9 mouse cellular contexts compared by ENCODE assay signal in the genomic region with DNA sequence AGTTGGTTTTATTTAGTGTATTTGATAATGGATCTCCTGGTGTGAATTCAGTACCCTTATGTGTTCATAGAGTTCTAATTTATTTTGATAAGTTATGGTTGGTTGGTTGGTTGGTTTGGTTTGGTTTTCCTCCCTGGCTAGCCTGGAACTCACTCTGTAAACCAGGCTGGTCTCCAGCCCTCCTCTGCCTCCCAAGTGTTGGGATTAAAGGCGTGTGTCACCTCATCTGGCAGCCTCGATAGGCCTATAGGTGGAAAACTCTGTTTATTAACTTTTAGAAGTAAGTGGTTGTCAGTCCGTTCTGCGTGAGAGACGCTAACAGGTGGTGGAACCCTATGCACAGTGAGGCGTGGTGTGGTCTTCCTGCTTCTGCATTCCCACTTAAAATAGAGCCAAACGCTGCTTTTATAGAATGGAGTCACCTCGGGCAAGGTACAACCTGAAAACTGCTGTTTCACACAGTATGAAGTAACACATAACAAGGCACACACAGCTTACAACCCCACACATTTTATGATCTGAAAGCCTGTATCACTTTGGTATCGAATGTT. TPM values are rescaled to one million over a fixed set of nuclear protein-coding genes. Genes with fewer than 3 reads are reported as not detected.
DNase-seq lines count a peak whose midpoint lies in the region; ATAC-seq lines count a peak whose summit lies in the region.
"Had no signal": no experiment of that assay in that cellular context is flagged by ENCODE, and none has a peak within 500 bp of the region (broad histone marks: within the 10 kb centered on the region; RNA-seq: fewer than 3 reads in every experiment).

No protein-coding gene starts in this region.

- ATAC-seq in heart, embryonic 13.5 days (ENCODE audit: extremely low read depth, insufficient number of reproducible peaks, low FRiP score, low TSS enrichment): no peak
- ATAC-seq in liver, embryonic 13.5 days (ENCODE audit: low read depth): no peak

- no peak for DNase-seq in heart, postnatal 36 days
- peak; percentile 82 for DNase-seq in A20 (ENCODE audit: low read depth, low spot score)
- DNase-seq in embryonic facial prominence, embryonic 10.5 days (ENCODE audit: low spot score): no peak
- DNase-seq in liver, embryonic 13.5 days: no peak
- DNase-seq in cerebellum, postnatal 25 days: no peak
- no peak for DNase-seq in adrenal gland, postnatal 4 days (ENCODE audit: low spot score in 2 of 2)
- DNase-seq in ovary, adult 18-20 months (ENCODE audit: low spot score): no peak

- H3K4me3 ChIP-seq in heart, embryonic 13.5 days: 0 out of 2 replicates have a peak overlapping the region, but pooled peaks have one; percentile 86
- H3K4me3 ChIP-seq in embryonic facial prominence, embryonic 10.5 days: peak overlapping the region; percentile 81; the same call in 1 of the 2 replicates
- peak overlapping the region; percentile 83 for H3K4me3 ChIP-seq in liver, embryonic 13.5 days (replicated peaks)

- WGBS in heart, embryonic 13.5 days: 90% methylated on average over 9 of the region's 9 CpGs
- WGBS in embryonic facial prominence, embryonic 10.5 days: 91% methylated on average over 9 of the region's 9 CpGs
- 82% methylated on average over 9 of the region's 9 CpGs for WGBS in liver, embryonic 13.5 days (ENCODE audit: insufficient replicate concordance)

- peaks cover 33% of the 10 kb centered on the region for H3K4me1 ChIP-seq in heart, embryonic 13.5 days
- H3K4me1 ChIP-seq in embryonic facial prominence, embryonic 10.5 days: peaks cover 28% of the 10 kb centered on the region
- H3K4me1 ChIP-seq in liver, embryonic 13.5 days (replicated peaks): peaks cover 48% of the 10 kb centered on the region

- H3K9me3 ChIP-seq in heart, embryonic 13.5 days: no peaks in the 10 kb centered on the region
- H3K9me3 ChIP-seq in embryonic facial prominence, embryonic 10.5 days: no peaks in the 10 kb centered on the region
- no peaks in the 10 kb centered on the region for H3K9me3 ChIP-seq in liver, embryonic 13.5 days (replicated peaks)
- H3K9me3 ChIP-seq: heart, embryonic 10.5 days had no signal

- peak overlapping the region; percentile 94; the same call in 1 of the 2 replicates for H3K9ac ChIP-seq in heart, embryonic 13.5 days
- H3K9ac ChIP-seq in liver, embryonic 13.5 days: peak overlapping the region; percentile 94

- H3K27ac ChIP-seq in heart, embryonic 13.5 days (replicated peaks): no peak overlapping the region
- no peak overlapping the region for H3K27ac ChIP-seq in embryonic facial prominence, embryonic 10.5 days (replicated peaks)
- peak overlapping the region; percentile 94; the same call in 1 of the 2 replicates for H3K27ac ChIP-seq in liver, embryonic 13.5 days

- no peaks in the 10 kb centered on the region for H3K36me3 ChIP-seq in heart, embryonic 13.5 days
- no peaks in the 10 kb centered on the region for H3K36me3 ChIP-seq in embryonic facial prominence, embryonic 10.5 days (replicated peaks)
- H3K36me3 ChIP-seq in liver, embryonic 13.5 days: no peaks in the 10 kb centered on the region
- H3K36me3 ChIP-seq: heart, embryonic 10.5 days had no signal

- intact Hi-C loops in heart, postnatal 36 days (cut with DNase I): no loop called here

- H3K27me3 ChIP-seq in heart, embryonic 13.5 days (replicated peaks): no peaks in the 10 kb centered on the region
- no peaks in the 10 kb centered on the region for H3K27me3 ChIP-seq in embryonic facial prominence, embryonic 10.5 days (replicated peaks; ENCODE audit: low read depth, poor library complexity, severe bottlenecking)
- H3K27me3 ChIP-seq in liver, embryonic 13.5 days: no peaks in the 10 kb centered on the region

- peak overlapping the region; percentile 81; the same call in 1 of the 2 replicates for H3K4me2 ChIP-seq in heart, embryonic 13.5 days
- H3K4me2 ChIP-seq in liver, embryonic 13.5 days: peak overlapping the region; percentile 86

RNA-seq across cellular contexts. Expression of gene BC004004, which starts 1.6 kb away (rescaled TPM):
- 85.0 and 91.9 TPM in 2 replicates for polyA plus RNA-seq in heart, embryonic 13.5 days (2015; fragmentation: Nextera tagmentation; extraction: Ambion mirVana)
- 100 to 1,000 TPM; 228 to 258 TPM for total RNA-seq in heart, postnatal 36 days (2021)
- polyA plus RNA-seq in embryonic facial prominence, embryonic 10.5 days (2016; fragmentation: Nextera tagmentation; extraction: Ambion mirVana): 47.8 and 49.5 TPM in 2 replicates
- polyA plus RNA-seq in liver, embryonic 13.5 days (2015; fragmentation: Nextera tagmentation; extraction: Ambion mirVana): 54.2 and 55.3 TPM in 2 replicates
- 100 to 1,000 TPM; 115 to 116 TPM for total RNA-seq in adrenal gland, postnatal 4 days (2021)

RNA-seq across cellular contexts. Expression of gene Ppil1, which starts 6.2 kb away (rescaled TPM):
- polyA plus RNA-seq in heart, embryonic 13.5 days (2015; fragmentation: Nextera tagmentation; extraction: Ambion mirVana): 106 and 128 TPM in 2 replicates
- total RNA-seq in heart, postnatal 36 days (2021): 10 to 100 TPM; 27.0 to 27.2 TPM
- polyA plus RNA-seq in embryonic facial prominence, embryonic 10.5 days (2016; fragmentation: Nextera tagmentation; extraction: Ambion mirVana): 219 and 227 TPM in 2 replicates
- polyA plus RNA-seq in liver, embryonic 13.5 days (2015; fragmentation: Nextera tagmentation; extraction: Ambion mirVana): 117 and 120 TPM in 2 replicates
- 10 to 100 TPM; 31.2 to 33.2 TPM for total RNA-seq in adrenal gland, postnatal 4 days (2021)

RNA-seq across cellular contexts. Expression of gene Cpne5, which starts 32.3 kb away (rescaled TPM):
- 17.4 and 21.0 TPM in 2 replicates for polyA plus RNA-seq in heart, embryonic 13.5 days (2015; fragmentation: Nextera tagmentation; extraction: Ambion mirVana)
- total RNA-seq in heart, postnatal 36 days (2021): 1 to 10 TPM; 2.8 to 4.6 TPM
- 3.6 and 4.7 TPM in 2 replicates for polyA plus RNA-seq in embryonic facial prominence, embryonic 10.5 days (2016; fragmentation: Nextera tagmentation; extraction: Ambion mirVana)
- polyA plus RNA-seq in liver, embryonic 13.5 days (2015; fragmentation: Nextera tagmentation; extraction: Ambion mirVana): 0.27 and 0.34 TPM in 2 replicates
- total RNA-seq in adrenal gland, postnatal 4 days (2021): 1 to 10 TPM; 2.8 to 2.9 TPM

RNA-seq across cellular contexts. Expression of gene Pi16, which starts 47.3 kb away (rescaled TPM):
- 1.9 and 2.4 TPM in 2 replicates for polyA plus RNA-seq in heart, embryonic 13.5 days (2015; fragmentation: Nextera tagmentation; extraction: Ambion mirVana)
- total RNA-seq in heart, postnatal 36 days (2021): 10 to 100 TPM; 35.9 to 42.4 TPM
- 0.65 and 0.91 TPM in 2 replicates for polyA plus RNA-seq in embryonic facial prominence, embryonic 10.5 days (2016; fragmentation: Nextera tagmentation; extraction: Ambion mirVana)
- polyA plus RNA-seq in liver, embryonic 13.5 days (2015; fragmentation: Nextera tagmentation; extraction: Ambion mirVana): 0.30 and 0.32 TPM in 2 replicates
- total RNA-seq in adrenal gland, postnatal 4 days (2021): 10 to 100 TPM; 11.3 to 13.3 TPM
